Mouse (Mus musculus): Measurements from ENCODE around the gene Cnga3.

- TF ChIP-seq CTCF (IDR thresholded peaks at IDR 0.05; ENCODE audit: control insufficient read depth, insufficient read depth, low read length) (no peak), POLR2A (IDR thresholded peaks at IDR 0.05; ENCODE audit: borderline replicate concordance, control insufficient read depth, low read depth, low read length) (no peak)
Measured at GRCm38 (mm10) chr1:37288941-37289340, 74.7 kb downstream of the Cnga3 start.
